Mouse (Mus musculus) c-Kit-negative CD71-positive TER-119-positive erythroid progenitor cells, embryonic 14.5 days (primary cell): ENCODE measurements around the gene Akt3.

Experiments used
- DNase-seq: peaks from one replicate; pipeline ENCODE4 v3.0.0-alpha.2; 2013; ENCODE audit warnings: low read depth, low spot score

Gene Akt3

GRCm38 (mm10) chr1:177188708-177189107 is 69.3 kb downstream of the Akt3 start:
- no peak for DNase-seq

- DNase-seq: no peak
Observed at GRCm38 (mm10) chr1:177186751-177187150, 71.3 kb downstream of the Akt3 start.

GRCm38 (mm10) chr1:177179635-177180034 is 78.4 kb downstream of the Akt3 start:
- no peak for DNase-seq

GRCm38 (mm10) chr1:177175436-177175835 is 82.6 kb downstream of the Akt3 start:
- DNase-seq: no peak

- no peak for DNase-seq
Observed at GRCm38 (mm10) chr1:177171300-177171699, 86.7 kb downstream of the Akt3 start.

GRCm38 (mm10) chr1:177165789-177166188 is 92.2 kb downstream of the Akt3 start:
- DNase-seq: no peak

- DNase-seq: no peak
Observed at GRCm38 (mm10) chr1:177165336-177165735, 92.7 kb downstream of the Akt3 start.

GRCm38 (mm10) chr1:177150344-177151021 is 107.5 kb downstream of the Akt3 start:
- no peak for DNase-seq

- no peak for DNase-seq
Observed at GRCm38 (mm10) chr1:177148746-177149145, 109.3 kb downstream of the Akt3 start.

GRCm38 (mm10) chr1:177141468-177141867 is 116.5 kb downstream of the Akt3 start:
- no peak for DNase-seq

GRCm38 (mm10) chr1:177139652-177140051 is 118.4 kb downstream of the Akt3 start:
- no peak for DNase-seq

- DNase-seq: no peak
Observed at GRCm38 (mm10) chr1:177131458-177131857, 126.5 kb downstream of the Akt3 start.

- no peak for DNase-seq
Observed at GRCm38 (mm10) chr1:177126674-177127073, 131.3 kb downstream of the Akt3 start.

GRCm38 (mm10) chr1:177110665-177111271 is 147.2 kb downstream of the Akt3 start:
- no peak for DNase-seq

GRCm38 (mm10) chr1:177090465-177090864 is 167.5 kb downstream of the Akt3 start:
- DNase-seq: no peak

- DNase-seq: no peak
Observed at GRCm38 (mm10) chr1:177089515-177089914, 168.5 kb downstream of the Akt3 start.

- no peak for DNase-seq
Observed at GRCm38 (mm10) chr1:177089048-177089447, 169.0 kb downstream of the Akt3 start.

GRCm38 (mm10) chr1:177081957-177082645 is 175.9 kb downstream of the Akt3 start:
- DNase-seq: no peak

GRCm38 (mm10) chr1:177069161-177069560 is 188.8 kb downstream of the Akt3 start:
- no peak for DNase-seq

- DNase-seq: no peak
Observed at GRCm38 (mm10) chr1:177067123-177067646, 190.8 kb downstream of the Akt3 start.

- DNase-seq: no peak
Observed at GRCm38 (mm10) chr1:177065732-177066131, 192.3 kb downstream of the Akt3 start.

- no peak for DNase-seq
Observed at GRCm38 (mm10) chr1:177061761-177062160, 196.2 kb downstream of the Akt3 start.

- DNase-seq: no peak
Observed at GRCm38 (mm10) chr1:177054891-177055290, 203.1 kb downstream of the Akt3 start.
